Mouse (Mus musculus): ENCODE results near the gene Acat2.
"Not testable (repeated sequence)": the region's sequence is repeated elsewhere in the genome, so short reads cannot be mapped to it uniquely, and the experiment has no call there.

Acat2 gene

GRCm38 (mm10) chr17:12905810-12906209 is 54.7 kb downstream of the Acat2 start:
- no peak for DNase-seq

GRCm38 (mm10) chr17:12904349-12904748 is 56.2 kb downstream of the Acat2 start:
- no peak for DNase-seq

GRCm38 (mm10) chr17:12903372-12904333 is 56.9 kb downstream of the Acat2 start:
- no peak for DNase-seq

DNA sequence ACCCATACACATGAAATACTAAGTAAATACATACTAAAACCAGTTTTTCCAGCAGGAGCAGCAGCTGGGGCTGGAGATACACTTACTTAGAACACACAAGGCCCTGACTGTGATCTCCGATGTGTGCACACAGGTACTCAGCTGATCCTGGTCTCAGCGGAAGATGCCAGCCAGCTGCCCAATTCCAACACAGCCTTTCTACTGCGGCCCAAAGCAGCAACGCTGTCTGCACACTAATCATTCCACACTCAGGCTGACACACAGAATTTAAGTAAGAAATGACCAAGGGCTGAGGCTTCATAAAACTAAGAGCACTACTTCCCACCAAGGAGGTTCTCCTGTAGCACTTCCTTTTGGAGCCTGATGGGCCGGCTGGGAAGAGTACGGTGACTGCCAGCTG is 58.3 kb downstream of the Acat2 start:
- DNase-seq, result no peak

DNA sequence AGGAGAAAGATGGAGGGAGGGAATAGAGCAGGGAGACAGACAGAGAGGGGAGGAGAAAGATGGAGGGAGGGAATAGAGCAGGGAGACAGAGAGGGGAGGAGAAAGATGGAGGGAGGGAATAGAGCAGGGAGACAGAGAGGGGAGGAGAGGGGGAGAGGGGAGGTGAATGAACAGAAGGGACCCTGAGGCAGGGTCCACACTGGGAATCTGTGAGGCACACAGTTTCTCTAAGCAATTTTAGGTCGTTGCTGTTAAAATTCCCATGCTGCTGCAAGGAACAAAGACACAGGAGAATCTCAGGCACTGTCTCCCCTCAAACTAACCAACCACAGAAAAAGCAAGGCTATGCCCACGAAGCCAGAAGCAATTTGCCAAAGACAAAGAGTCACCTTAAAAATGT is 61.9 kb downstream of the Acat2 start:
- DNase-seq, result not testable (repeated sequence)

GRCm38 (mm10) chr17:12897674-12898073 is 62.9 kb downstream of the Acat2 start:
- no peak for DNase-seq

All from cerebellum, adult 9-10 months (tissue).